Mouse (Mus musculus) lung, postnatal 0 days (tissue): ENCODE data around the gene Senp7.

Source experiments
- CTCF ChIP-seq: IDR thresholded peaks from 2 replicates; pipeline ENCODE4 v1.5.1; 2016; ENCODE audit warnings: antibody characterized with exemption, mild to moderate bottlenecking
- EP300 ChIP-seq: IDR thresholded peaks from 2 replicates; pipeline ENCODE4 v1.6.1; 2016; ENCODE audit warnings: antibody characterized with exemption, mild to moderate bottlenecking, control low read depth

DNA sequence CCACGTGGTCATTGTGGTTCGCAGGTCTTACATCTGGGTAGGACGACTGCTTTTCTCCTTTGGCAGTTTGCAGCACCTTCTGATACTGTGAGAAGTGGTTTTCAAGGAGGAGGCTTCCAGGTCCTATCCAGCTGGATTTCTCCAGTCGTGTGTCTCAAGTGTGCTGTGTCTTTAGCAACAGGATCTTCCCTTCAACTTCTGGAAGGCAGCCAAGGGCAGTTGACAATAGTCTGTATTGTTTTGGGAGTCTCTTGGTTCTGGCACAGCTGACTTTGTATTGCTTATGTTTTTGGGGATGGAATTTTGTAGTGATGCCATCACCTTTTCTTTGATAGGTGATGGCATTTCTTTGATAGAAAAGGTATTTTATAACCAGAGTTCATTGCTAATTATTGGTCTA lies 86.0 kb downstream of the Senp7 start:
- no peak for TF ChIP-seq CTCF
- no peak for TF ChIP-seq EP300
